Mouse (Mus musculus) embryonic fibroblast, embryonic 13.5 days (primary cell): ENCODE results near the gene Zfp652.

Source experiments
- CTCF ChIP-seq: IDR thresholded peaks from 2 replicates; pipeline ENCODE4 v1.5.1; 2011; ENCODE audit warnings: mild to moderate bottlenecking, control low read depth, low read length, moderate library complexity, borderline replicate concordance; ENCODE audit not compliant: insufficient read depth
- POLR2A ChIP-seq: IDR thresholded peaks from 2 replicates; pipeline ENCODE4 v1.6.1; 2011; ENCODE audit warnings: low read depth, mild to moderate bottlenecking, control low read depth, low read length, moderate library complexity

GRCm38 (mm10) chr11:95768244-95768643, 55.8 kb downstream of the Zfp652 start:
- TF ChIP-seq POLR2A (no peak), CTCF (no peak)
